Mouse (Mus musculus) heart, postnatal 4 days (tissue): ENCODE measurements around the gene Mrpl23. TPM values are rescaled to one million over a fixed set of nuclear protein-coding genes. Genes with fewer than 3 reads are reported as not detected.

Experiments used
- DNase-seq: peaks from one replicate; pipeline ENCODE4 v3.0.0; 2021
- total RNA-seq, 2 experiments: library from RNA; stranded (reverse); gene quantifications; 2 replicates each; pipeline ENCODE4 v1.2.3; 2021

The Mrpl23 gene
- total RNA-seq, 2 experiments from 2014 or later, result 3.7 to 6.4 TPM

GRCm38 (mm10) chr7:142522352-142522751, 10.1 kb upstream of the Mrpl23 start:
- DNase-seq, result peak; percentile 78

GRCm38 (mm10) chr7:142523200-142523990, 9.1 kb upstream of the Mrpl23 start:
- peak; percentile 46 for DNase-seq

GRCm38 (mm10) chr7:142525342-142526178, 6.9 kb upstream of the Mrpl23 start:
- peak; percentile 44 for DNase-seq

GRCm38 (mm10) chr7:142529350-142529749, 3.1 kb upstream of the Mrpl23 start:
- no peak for DNase-seq

- peak; percentile 52 for DNase-seq
Measured at GRCm38 (mm10) chr7:142531973-142532521, 439 bp upstream of the Mrpl23 start.

GRCm38 (mm10) chr7:142533059-142533855, 771 bp downstream of the Mrpl23 start:
- DNase-seq, result peak; percentile 91

GRCm38 (mm10) chr7:142535116-142535515, 2.6 kb downstream of the Mrpl23 start:
- DNase-seq, result peak; percentile 45

- DNase-seq, result no peak
Measured at GRCm38 (mm10) chr7:142535832-142536231, 3.3 kb downstream of the Mrpl23 start.

- no peak for DNase-seq
Measured at GRCm38 (mm10) chr7:142537181-142537580, 4.7 kb downstream of the Mrpl23 start.

- DNase-seq, result peak; percentile 85
Measured at GRCm38 (mm10) chr7:142537879-142538278, 5.4 kb downstream of the Mrpl23 start.

GRCm38 (mm10) chr7:142538291-142538690, 5.8 kb downstream of the Mrpl23 start:
- no peak for DNase-seq

GRCm38 (mm10) chr7:142538766-142539165, 6.3 kb downstream of the Mrpl23 start:
- DNase-seq, result no peak

- DNase-seq, result no peak
Measured at GRCm38 (mm10) chr7:142539828-142540227, 7.3 kb downstream of the Mrpl23 start.

- DNase-seq, result no peak
Measured at GRCm38 (mm10) chr7:142542771-142543303, 10.4 kb downstream of the Mrpl23 start.

- DNase-seq, result no peak
Measured at GRCm38 (mm10) chr7:142545967-142546366, 13.5 kb downstream of the Mrpl23 start.

GRCm38 (mm10) chr7:142547874-142548273, 15.4 kb downstream of the Mrpl23 start:
- DNase-seq, result no peak

- no peak for DNase-seq
Measured at GRCm38 (mm10) chr7:142548706-142549105, 16.2 kb downstream of the Mrpl23 start.

GRCm38 (mm10) chr7:142549941-142550763, 17.7 kb downstream of the Mrpl23 start:
- DNase-seq, result peak; percentile 79

GRCm38 (mm10) chr7:142550935-142551373, 18.5 kb downstream of the Mrpl23 start:
- peak; percentile 48 for DNase-seq

- DNase-seq, result no peak
Measured at GRCm38 (mm10) chr7:142551691-142552090, 19.2 kb downstream of the Mrpl23 start.
